Mouse (Mus musculus) CH12.LX (cell line): ENCODE data around the gene Pacs1.
A peak's percentile ranks its signal among the peaks of the same experiment; 100 is the strongest.

Experiments used
- CTCF ChIP-seq, 2 experiments: IDR thresholded peaks in 1 of 2; conservative IDR thresholded peaks in 1 of 2; 2 replicates each; pipeline ENCODE4 v1.5.1; 2011 to 2012; ENCODE audit warnings: low read depth in 2 of 2, low read length in 2 of 2, improper control_type of control experiment in 1 of 2, inconsistent platforms in 1 of 2, mild to moderate bottlenecking in 1 of 2, moderate library complexity in 1 of 2
- E2F4 ChIP-seq: IDR thresholded peaks from 2 replicates; pipeline ENCODE4 v1.6.1; 2011; ENCODE audit warnings: low read depth, low read length, improper control_type of control experiment; ENCODE audit not compliant: insufficient replicate concordance
- MAZ ChIP-seq: IDR thresholded peaks from 2 replicates; pipeline ENCODE4 v1.6.1; 2012; ENCODE audit warnings: low read depth, mild to moderate bottlenecking, inconsistent platforms, low read length, improper control_type of control experiment, moderate library complexity
- POLR2A ChIP-seq: IDR thresholded peaks from 2 replicates; pipeline ENCODE4 v1.6.1; 2011; ENCODE audit warnings: low read depth, mild to moderate bottlenecking, improper control_type of control experiment, low read length
- RCOR1 ChIP-seq: conservative IDR thresholded peaks from 2 replicates; pipeline ENCODE4 v1.6.1; 2012; ENCODE audit warnings: low read depth, mild to moderate bottlenecking, inconsistent platforms, low read length, improper control_type of control experiment

GRCm38 (mm10) chr19:5139640-5140039 lies 133.3 kb downstream of the Pacs1 start:
- TF ChIP-seq RCOR1 (no peak), POLR2A (no peak), MAZ (no peak), E2F4 (no peak), CTCF (conservative IDR thresholded peaks at IDR 0.05 in 1 of 2, IDR thresholded peaks at IDR 0.05 in 1 of 2; ENCODE audit: low read depth in 2 of 2, low read length in 2 of 2) (peak; percentile 53 to 85)
